Mouse (Mus musculus) CH12.LX (cell line): ENCODE results near the gene Aspm. TPM values are rescaled to one million over a fixed set of nuclear protein-coding genes. Genes with fewer than 3 reads are reported as not detected.

Source experiments
- DNase-seq: peaks from one replicate; pipeline ENCODE4 v3.0.0-alpha.2; 2013; ENCODE audit errors: extremely low read depth
- H3K27ac ChIP-seq: 2 replicates; pipeline ENCODE4 v1.5.1; 2012; ENCODE audit warnings: low read depth, mild to moderate bottlenecking, control low read depth, moderate library complexity; ENCODE audit not compliant: insufficient read depth
- H3K27me3 ChIP-seq: replicated peaks from 2 replicates; pipeline ENCODE3; 2012; ENCODE audit warnings: inconsistent platforms
- H3K36me3 ChIP-seq, 2 experiments: replicated peaks in 1 of 2; 2 replicates each; pipeline versions ENCODE3 to v1.6.1; 2012; ENCODE audit warnings: inconsistent platforms in 1 of 2, low read length in 1 of 2, mild to moderate bottlenecking in 1 of 2, mixed read lengths in 1 of 2, moderate library complexity in 1 of 2; ENCODE audit not compliant: control insufficient read depth in 1 of 2, insufficient read depth in 1 of 2
- H3K4me1 ChIP-seq, 2 experiments: 2 replicates each; pipeline ENCODE4 v1.6.1; 2012; ENCODE audit warnings: inconsistent platforms in 1 of 2, moderate library complexity in 1 of 2; ENCODE audit not compliant: insufficient read depth in 2 of 2, control insufficient read depth in 1 of 2
- H3K4me2 ChIP-seq: 2 replicates; pipeline ENCODE4 v1.6.1; 2012; ENCODE audit warnings: low read depth, mild to moderate bottlenecking, control low read depth; ENCODE audit not compliant: poor library complexity, insufficient read depth, severe bottlenecking
- H3K4me3 ChIP-seq, 3 experiments: fragments of 150-350 bp in 1 of 3; sonication (generic) in 1 of 3; replicated peaks in 1 of 3; 2 replicates each; pipeline versions ENCODE3 to v1.5.1; 2011 to 2012; ENCODE audit warnings: low read depth in 2 of 3, low read length in 2 of 3, mild to moderate bottlenecking in 2 of 3, moderate library complexity in 2 of 3, control low read depth in 1 of 3, improper control_type of control experiment in 1 of 3, inconsistent platforms in 1 of 3, mixed read lengths in 1 of 3; ENCODE audit not compliant: poor library complexity in 1 of 3
- H3K79me2 ChIP-seq: replicated peaks from 2 replicates; pipeline ENCODE4 v1.6.1; 2012; ENCODE audit warnings: mild to moderate bottlenecking, moderate library complexity; ENCODE audit not compliant: control insufficient read depth, poor library complexity, insufficient read depth, severe bottlenecking; ENCODE audit errors: extremely low read depth
- H3K9ac ChIP-seq: 2 replicates; pipeline ENCODE4 v1.6.1; 2012; ENCODE audit warnings: low read depth, mild to moderate bottlenecking, control low read depth, moderate library complexity; ENCODE audit not compliant: insufficient read depth
- H3K9me3 ChIP-seq: replicated peaks from 2 replicates; pipeline ENCODE3; 2012; ENCODE audit warnings: low read length, inconsistent platforms, mixed read lengths
- BHLHE40 ChIP-seq: IDR thresholded peaks from 2 replicates; pipeline ENCODE4 v1.6.1; 2011; ENCODE audit warnings: mild to moderate bottlenecking, low read depth, low read length, improper control_type of control experiment
- CHD1 ChIP-seq: IDR thresholded peaks from 2 replicates; pipeline ENCODE4 v1.6.1; 2012; ENCODE audit warnings: low read depth, low read length, improper control_type of control experiment, inconsistent platforms
- E2F4 ChIP-seq: IDR thresholded peaks from 2 replicates; pipeline ENCODE4 v1.6.1; 2011; ENCODE audit warnings: low read depth, low read length, improper control_type of control experiment; ENCODE audit not compliant: insufficient replicate concordance
- GABPA ChIP-seq: IDR thresholded peaks from 2 replicates; pipeline ENCODE4 v1.6.1; 2012; ENCODE audit warnings: low read depth, low read length, improper control_type of control experiment, inconsistent platforms; ENCODE audit not compliant: insufficient replicate concordance
- HCFC1 ChIP-seq: IDR thresholded peaks from 2 replicates; pipeline ENCODE4 v1.6.1; 2012; ENCODE audit warnings: low read depth, mild to moderate bottlenecking, inconsistent platforms, low read length, improper control_type of control experiment
- IRF4 ChIP-seq: IDR thresholded peaks from 2 replicates; pipeline ENCODE4 v1.6.1; 2014; ENCODE audit warnings: low read depth, mild to moderate bottlenecking, inconsistent platforms, low read length, improper control_type of control experiment
- MAFK ChIP-seq: IDR thresholded peaks from 2 replicates; pipeline ENCODE4 v1.6.1; 2011; ENCODE audit warnings: low read length, improper control_type of control experiment; ENCODE audit not compliant: insufficient replicate concordance
- MXI1 ChIP-seq: IDR thresholded peaks from 2 replicates; pipeline ENCODE4 v1.6.1; 2011; ENCODE audit warnings: mild to moderate bottlenecking, low read depth, low read length, improper control_type of control experiment
- MYC ChIP-seq: IDR thresholded peaks from 2 replicates; pipeline ENCODE4 v1.6.1; 2011; ENCODE audit warnings: low read depth, mild to moderate bottlenecking, improper control_type of control experiment, low read length
- NELFE ChIP-seq: IDR thresholded peaks from 2 replicates; pipeline ENCODE4 v1.6.1; 2011; ENCODE audit warnings: low read depth, low read length, improper control_type of control experiment
- NRF1 ChIP-seq: IDR thresholded peaks from 2 replicates; pipeline ENCODE4 v1.6.1; 2014; ENCODE audit warnings: low read depth, mild to moderate bottlenecking, inconsistent platforms, low read length, improper control_type of control experiment, moderate library complexity
- PAX5 ChIP-seq: IDR thresholded peaks from 2 replicates; pipeline ENCODE4 v1.6.1; 2012; ENCODE audit warnings: low read length, inconsistent platforms, mixed read lengths
- POLR2A ChIP-seq: IDR thresholded peaks from 2 replicates; pipeline ENCODE4 v1.6.1; 2011; ENCODE audit warnings: low read depth, mild to moderate bottlenecking, improper control_type of control experiment, low read length
- POLR2AphosphoS2 ChIP-seq: IDR thresholded peaks from 2 replicates; pipeline ENCODE4 v1.6.1; 2011; ENCODE audit warnings: low read depth, low read length, improper control_type of control experiment
- RAD21 ChIP-seq: IDR thresholded peaks from 2 replicates; pipeline ENCODE4 v1.6.1; 2011; ENCODE audit warnings: low read depth, mild to moderate bottlenecking, low read length, improper control_type of control experiment, moderate library complexity
- SIN3A ChIP-seq: IDR thresholded peaks from 2 replicates; pipeline ENCODE4 v1.6.1; 2012; ENCODE audit warnings: low read length, improper control_type of control experiment, inconsistent platforms
- SMC3 ChIP-seq: IDR thresholded peaks from 2 replicates; pipeline ENCODE4 v1.6.1; 2011; ENCODE audit warnings: low read depth, low read length, improper control_type of control experiment
- TBP ChIP-seq: conservative IDR thresholded peaks from 2 replicates; pipeline ENCODE4 v1.6.1; 2011; ENCODE audit warnings: low read depth, low read length, improper control_type of control experiment
- TCF12 ChIP-seq: IDR thresholded peaks from 2 replicates; pipeline ENCODE4 v1.6.1; 2014; ENCODE audit warnings: low read depth, mild to moderate bottlenecking, inconsistent platforms, low read length, improper control_type of control experiment
- UBTF ChIP-seq: IDR thresholded peaks from 2 replicates; pipeline ENCODE4 v1.6.1; 2012; ENCODE audit warnings: low read depth, mild to moderate bottlenecking, inconsistent platforms, low read length, improper control_type of control experiment, moderate library complexity
- USF1 ChIP-seq: IDR thresholded peaks from 2 replicates; pipeline ENCODE4 v1.6.1; 2014; ENCODE audit warnings: low read depth, mild to moderate bottlenecking, inconsistent platforms, low read length, improper control_type of control experiment
- ZC3H11A ChIP-seq: IDR thresholded peaks from 2 replicates; pipeline ENCODE4 v1.6.1; 2012; ENCODE audit warnings: low read depth, mild to moderate bottlenecking, inconsistent platforms, low read length, improper control_type of control experiment
- dilution Hi-C: fragments of 300-500 bp; cut with MboI; formaldehyde crosslinking; loops from 2 replicates; pipeline ENCODE4 v1.14.3; 2020; ENCODE audit warnings: low sequenced_read_pairs; ENCODE audit not compliant: extremely low pct_unique_long_range_greater_than_20kb, extremely low pct_ligation_motif_present
- in situ Hi-C: fragments of 300-500 bp; cut with MboI; formaldehyde crosslinking; loops from 3 replicates; pipeline ENCODE4 v1.14.3; 2019; ENCODE audit warnings: low sequenced_read_pairs, low pct_ligation_motif_present, low pct_unique_long_range_greater_than_20kb, mixed read lengths
- polyA plus RNA-seq: library from polyadenylated mRNA; unstranded; fragments of >175 nt; gene quantifications from 2 replicates; pipeline ENCODE4 v1.2.1, GENCODE M21; 2012; ENCODE audit warnings: low read depth; ENCODE audit not compliant: insufficient read length
- total RNA-seq, 2 experiments: library from RNA; depleted of rRNA; stranded (reverse); fragments of 300-350 nt in 1 of 2; fragments of >200 nt in 1 of 2; gene quantifications; 2 replicates each; pipeline ENCODE4 v1.2.3; 2012 to 2014

Gene Aspm
- total and polyA plus RNA-seq, 3 experiments: 19.5 to 20.6 (median 19.6) TPM

- H3K79me2 ChIP-seq: no peaks in the 10 kb centered on the region
These were observed 40.8 kb downstream of the Aspm start for GRCm38 (mm10) chr1:139495408-139495807.

DNA sequence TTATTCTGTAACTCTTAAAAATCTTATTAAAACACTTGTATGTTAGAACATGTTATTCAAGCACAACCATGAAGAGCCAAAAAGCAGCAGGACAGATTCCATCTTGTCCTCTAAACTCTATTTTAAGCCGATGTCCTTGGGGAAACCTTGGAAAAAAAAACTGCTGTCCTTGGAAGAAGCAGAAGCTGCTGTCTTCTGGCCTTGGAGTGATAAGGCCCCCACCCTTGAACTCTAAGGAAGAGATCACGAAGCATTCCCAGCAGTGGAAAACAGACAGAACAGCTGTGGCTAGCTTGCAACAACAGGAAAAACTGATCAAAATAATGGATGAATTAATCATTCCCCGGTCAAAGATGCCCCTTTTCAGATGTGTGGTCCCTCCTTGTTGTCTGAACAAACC lies 41.6 kb downstream of the Aspm start:
- Histone ChIP-seq H3K9ac (no peak overlapping the region), H3K79me2 (no peaks in the 10 kb centered on the region), H3K27me3 (no peaks in the 10 kb centered on the region), H3K4me3 (no peak overlapping the region), H3K36me3 (peaks cover 18 to 48% of the 10 kb centered on the region in 2 experiments)
- in situ Hi-C loops: no loop called here
- no peak for DNase-seq
- TF ChIP-seq POLR2A: no peak
- no peak for TF ChIP-seq NELFE
- TF ChIP-seq POLR2AphosphoS2: no peak
- no peak for TF ChIP-seq UBTF
- TF ChIP-seq CHD1: no peak
- TF ChIP-seq, all 38 proteins: peak for 0
- Histone ChIP-seq H3K4me2 (no peak overlapping the region), H3K4me1 (no peaks in the 10 kb centered on the region), H3K27ac (no peak overlapping the region), H3K9me3 (no peaks in the 10 kb centered on the region)
- dilution Hi-C loops: no loop called here

More at GRCm38 (mm10) chr1:139495408-139495807, 40.8 kb downstream of the Aspm start:
- Histone ChIP-seq H3K27me3 (no peaks in the 10 kb centered on the region), H3K36me3 (peaks cover 22 to 55% of the 10 kb centered on the region in 2 experiments), H3K4me2 (no peak overlapping the region), H3K4me1 (no peaks in the 10 kb centered on the region), H3K9me3 (no peaks in the 10 kb centered on the region), H3K27ac (no peak overlapping the region), H3K9ac (no peak overlapping the region), H3K4me3 (no peak overlapping the region)
- in situ Hi-C loops (no loop called here), dilution Hi-C loops (no loop called here)
- no peak for DNase-seq
- TF ChIP-seq HCFC1 (no peak), TBP (no peak), MYC (no peak), PAX5 (no peak), SMC3 (no peak), MXI1 (no peak)

DNA sequence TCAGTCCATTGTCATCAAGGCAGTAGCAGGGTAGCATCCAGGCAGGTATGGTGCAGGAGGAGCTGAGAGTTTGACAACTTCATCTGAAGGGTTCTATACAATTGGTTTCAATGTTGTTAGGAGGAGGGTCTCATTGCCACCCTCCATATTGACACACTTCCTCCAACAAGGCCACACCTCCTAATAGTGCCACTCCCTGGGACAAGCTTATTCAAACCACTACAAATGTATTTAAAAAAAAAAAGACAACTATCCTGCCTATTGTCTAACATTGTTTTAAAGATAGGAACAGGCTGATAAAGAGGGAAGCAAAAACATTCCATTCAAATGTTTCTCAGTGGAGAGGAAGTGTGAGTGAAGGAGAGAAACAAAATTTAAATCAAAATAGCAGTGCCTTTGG lies 45.2 kb downstream of the Aspm start:
- Histone ChIP-seq H3K4me1 (no peaks in the 10 kb centered on the region), H3K4me2 (no peak overlapping the region), H3K79me2 (no peaks in the 10 kb centered on the region), H3K36me3 (peaks cover under 1 to 17% of the 10 kb centered on the region in 2 experiments), H3K9ac (no peak overlapping the region), H3K4me3 (no peak overlapping the region), H3K27me3 (no peaks in the 10 kb centered on the region), H3K9me3 (no peaks in the 10 kb centered on the region), H3K27ac (no peak overlapping the region)
- TF ChIP-seq SIN3A (no peak), MAFK (no peak), GABPA (no peak), BHLHE40 (no peak), ZC3H11A (no peak), USF1 (no peak), E2F4 (no peak), MYC (no peak), NRF1 (no peak), CHD1 (no peak), PAX5 (no peak), HCFC1 (no peak), IRF4 (no peak), RAD21 (no peak), TCF12 (no peak), POLR2AphosphoS2 (no peak), MXI1 (no peak)
- no peak for DNase-seq
- in situ Hi-C loops: no loop called here
- dilution Hi-C loops: no loop called here
